Mouse (Mus musculus) forebrain, embryonic 16.5 days (tissue): ENCODE results near the gene Olfr924. TPM values are rescaled to one million over a fixed set of nuclear protein-coding genes. Genes with fewer than 3 reads are reported as not detected.

Experiments
- polyA plus RNA-seq: library from polyadenylated mRNA; unstranded; fragments of >200 nt; fragmentation: Nextera tagmentation; extraction: Ambion mirVana; gene quantifications from 2 replicates; pipeline ENCODE4 v1.2.1, GENCODE M21; 2015

Olfr924 gene
- polyA plus RNA-seq, 1 experiment from 2014 or later: not detected

Other genes with a start within 250 kb of the Olfr924 start
- not detected in 2 replicates for gene Olfr914, start 239.3 kb upstream of the Olfr924 start, polyA plus RNA-seq
- not detected in 2 replicates for gene Olfr916, start 184.6 kb upstream of the Olfr924 start, polyA plus RNA-seq
- not detected in 2 replicates for gene Olfr917, start 178.6 kb upstream of the Olfr924 start, polyA plus RNA-seq
- gene Olfr918, start 169.8 kb upstream of the Olfr924 start, polyA plus RNA-seq: not detected in 2 replicates
- gene Olfr919, start 140.8 kb upstream of the Olfr924 start, polyA plus RNA-seq: not detected in 2 replicates
- 4.8 and 8.0 TPM in 2 replicates for gene Vwa5a, start 126.2 kb upstream of the Olfr924 start, polyA plus RNA-seq
- gene Olfr920, start 92.2 kb upstream of the Olfr924 start, polyA plus RNA-seq: not detected in 2 replicates
- not detected in 2 replicates for gene Olfr921, start 71.4 kb upstream of the Olfr924 start, polyA plus RNA-seq
- gene Olfr922, start 29.8 kb upstream of the Olfr924 start, polyA plus RNA-seq: not detected in 2 replicates
- gene Olfr923, start 17.9 kb upstream of the Olfr924 start, polyA plus RNA-seq: not detected in 2 replicates
- gene Olfr26, start 10.6 kb downstream of the Olfr924 start, polyA plus RNA-seq: not detected in 2 replicates
- not detected in 2 replicates for gene Olfr926, start 32.7 kb downstream of the Olfr924 start, polyA plus RNA-seq
- gene Olfr930, start 85.4 kb downstream of the Olfr924 start, polyA plus RNA-seq: not detected in 2 replicates
- not detected in 2 replicates for gene Olfr933, start 127.9 kb downstream of the Olfr924 start, polyA plus RNA-seq
- not detected in 2 replicates for gene Olfr934, start 143.9 kb downstream of the Olfr924 start, polyA plus RNA-seq
- gene Olfr935, start 155.2 kb downstream of the Olfr924 start, polyA plus RNA-seq: not detected in 2 replicates
- not detected in 2 replicates for gene Olfr146, start 178.9 kb downstream of the Olfr924 start, polyA plus RNA-seq
- not detected in 2 replicates for gene Olfr937, start 220.5 kb downstream of the Olfr924 start, polyA plus RNA-seq
- gene Olfr938, start 234.4 kb downstream of the Olfr924 start, polyA plus RNA-seq: not detected in 2 replicates